Mouse (Mus musculus) right cerebral cortex, adult 2 months (tissue): ENCODE data around the gene Spata31d1a.

Source experiments
- DNase-seq, 2 experiments: peaks; one replicate each; pipeline ENCODE4 v3.0.0; 2021 to 2022; ENCODE audit warnings: low spot score in 2 of 2

The Spata31d1a gene

GRCm38 (mm10) chr13:59667763-59668162 is 42.4 kb downstream of the Spata31d1a start:
- no peak for DNase-seq

- DNase-seq: no peak
Observed at GRCm38 (mm10) chr13:59663939-59664712, 46.0 kb downstream of the Spata31d1a start.

- no peak for DNase-seq
Observed at GRCm38 (mm10) chr13:59661966-59662365, 48.2 kb downstream of the Spata31d1a start.

- DNase-seq: no peak
Observed at GRCm38 (mm10) chr13:59661387-59661786, 48.7 kb downstream of the Spata31d1a start.

GRCm38 (mm10) chr13:59660371-59660770 is 49.8 kb downstream of the Spata31d1a start:
- DNase-seq: no peak

GRCm38 (mm10) chr13:59657781-59658180 is 52.3 kb downstream of the Spata31d1a start:
- DNase-seq: no peak

- DNase-seq: no peak
Observed at GRCm38 (mm10) chr13:59656975-59657388, 53.1 kb downstream of the Spata31d1a start.

GRCm38 (mm10) chr13:59656316-59656832 is 53.8 kb downstream of the Spata31d1a start:
- no peak for DNase-seq

GRCm38 (mm10) chr13:59655718-59656315 is 54.3 kb downstream of the Spata31d1a start:
- no peak for DNase-seq

- no peak for DNase-seq
Observed at GRCm38 (mm10) chr13:59654465-59654864, 55.7 kb downstream of the Spata31d1a start.

GRCm38 (mm10) chr13:59653136-59653535 is 57.0 kb downstream of the Spata31d1a start:
- DNase-seq: no peak

GRCm38 (mm10) chr13:59652651-59653050 is 57.5 kb downstream of the Spata31d1a start:
- no peak for DNase-seq
